Mouse (Mus musculus) forebrain, embryonic 10.5 days (tissue): Measurements from ENCODE around the gene Reck. TPM values are rescaled to one million over a fixed set of nuclear protein-coding genes. Genes with fewer than 3 reads are reported as not detected.

Source experiments
- DNase-seq: peaks from one replicate; pipeline ENCODE4 v3.0.0-alpha.2; 2017; ENCODE audit warnings: low spot score; ENCODE audit errors: extremely low spot score
- H3K27ac ChIP-seq: fragments of 300-500 bp; sonication (generic); 2 replicates; pipeline ENCODE4 v1.5.1; 2016; ENCODE audit warnings: mild to moderate bottlenecking
- H3K27me3 ChIP-seq: fragments of 300-500 bp; sonication (generic); 2 replicates; pipeline ENCODE4 v1.6.1; 2016; ENCODE audit warnings: mild to moderate bottlenecking; ENCODE audit not compliant: poor library complexity, severe bottlenecking
- H3K36me3 ChIP-seq: fragments of 300-500 bp; sonication (generic); replicated peaks from 2 replicates; pipeline ENCODE4 v1.6.1; 2016; ENCODE audit warnings: mild to moderate bottlenecking, moderate library complexity
- H3K4me1 ChIP-seq: fragments of 300-500 bp; sonication (generic); 2 replicates; pipeline ENCODE4 v1.6.1; 2016
- H3K4me3 ChIP-seq: fragments of 300-500 bp; sonication (generic); 2 replicates; pipeline ENCODE4 v1.5.1; 2016; ENCODE audit warnings: mild to moderate bottlenecking, moderate library complexity
- H3K9me3 ChIP-seq: fragments of 300-500 bp; sonication (generic); 2 replicates; pipeline ENCODE4 v1.6.1; 2016; ENCODE audit warnings: mild to moderate bottlenecking, moderate library complexity
- WGBS: fragments of 180-500 bp; shearing (Covaris S2); methylation state at CpG from one replicate; pipeline ENCODE4 v1.1.7; 2016; 5-methylcytosine and 5-hydroxymethylcytosine counted together
- polyA plus RNA-seq: library from polyadenylated mRNA; unstranded; fragments of >200 nt; fragmentation: Nextera tagmentation; extraction: Ambion mirVana; gene quantifications from 2 replicates; pipeline ENCODE4 v1.2.1, GENCODE M21; 2016

Gene Reck
- polyA plus RNA-seq, 1 experiment from 2014 or later, result 11.2 TPM

GRCm38 (mm10) chr4:43959523-43960179 is 84.3 kb downstream of the Reck start:
- peaks cover 71% of the 10 kb centered on the region for H3K27me3 ChIP-seq

GRCm38 (mm10) chr4:43960207-43960606 is 84.9 kb downstream of the Reck start:
- 89% methylated on average over 6 of the region's 6 CpGs for WGBS
- peaks cover 73% of the 10 kb centered on the region for H3K27me3 ChIP-seq
- H3K36me3 ChIP-seq, result no peaks in the 10 kb centered on the region
- DNase-seq, result no peak
- H3K4me3 ChIP-seq, result no peak overlapping the region
- H3K27ac ChIP-seq, result no peak overlapping the region
- no peaks in the 10 kb centered on the region for H3K9me3 ChIP-seq
- H3K4me1 ChIP-seq, result peaks cover 50% of the 10 kb centered on the region

More at GRCm38 (mm10) chr4:43959523-43960179, 84.3 kb downstream of the Reck start:
- DNase-seq, result no peak
- H3K27ac ChIP-seq, result no peak overlapping the region
- H3K9me3 ChIP-seq, result no peaks in the 10 kb centered on the region
- H3K36me3 ChIP-seq, result no peaks in the 10 kb centered on the region
- H3K4me3 ChIP-seq, result no peak overlapping the region
- peaks cover 44% of the 10 kb centered on the region for H3K4me1 ChIP-seq
- 74% methylated on average over 9 of the region's 9 CpGs for WGBS

- 39% methylated on average over 2 of the region's 2 CpGs for whole genome bisulfite sequencing
- peaks cover 72% of the 10 kb centered on the region for H3K27me3 ChIP-seq
- H3K36me3 ChIP-seq, result no peaks in the 10 kb centered on the region
- H3K27ac ChIP-seq, result peak overlapping the region; percentile 68; the same call in 1 of the 2 replicates
- no peaks in the 10 kb centered on the region for H3K9me3 ChIP-seq
- H3K4me1 ChIP-seq, result peaks cover 49% of the 10 kb centered on the region
- DNase-seq, result no peak
- no peak overlapping the region for H3K4me3 ChIP-seq
Observed at GRCm38 (mm10) chr4:43964326-43964833, 89.0 kb downstream of the Reck start.

DNA sequence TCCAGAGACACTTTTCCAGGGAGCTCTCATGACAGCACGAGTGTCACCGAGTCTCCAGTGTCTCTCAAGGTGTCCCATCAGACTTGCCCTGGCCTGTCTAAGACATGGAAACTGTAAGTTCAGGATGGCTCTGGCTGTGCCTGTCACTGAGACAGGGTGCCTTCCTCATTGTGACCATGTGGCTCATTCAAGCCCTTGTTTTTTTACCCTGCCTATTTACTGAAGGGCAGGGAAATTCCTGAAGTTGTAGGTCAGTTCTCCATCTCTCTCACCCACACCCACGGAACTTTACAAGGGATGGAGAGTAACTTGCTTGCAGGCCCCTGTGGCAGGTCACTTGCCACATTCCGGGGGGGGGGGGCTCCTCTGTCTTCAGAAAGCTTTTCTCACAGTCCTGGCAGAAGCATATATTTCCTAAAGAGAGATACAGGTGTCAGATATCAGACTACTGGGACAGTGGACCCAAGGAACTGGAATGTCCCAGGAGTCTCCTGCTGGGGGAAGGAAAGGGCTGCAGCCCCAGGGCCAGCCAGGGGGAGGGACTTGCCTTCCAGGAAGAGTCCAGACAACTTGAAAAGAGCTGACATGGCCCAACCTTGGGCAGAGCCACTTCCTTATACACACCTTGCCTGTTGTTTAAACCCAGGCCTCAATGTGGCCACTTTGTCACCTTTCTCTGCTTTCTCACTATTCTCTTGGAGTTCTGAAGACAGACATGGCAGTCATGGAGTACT is 89.8 kb downstream of the Reck start:
- 52% methylated on average over 4 of the region's 4 CpGs for WGBS
- no peaks in the 10 kb centered on the region for H3K36me3 ChIP-seq
- peaks cover 52% of the 10 kb centered on the region for H3K4me1 ChIP-seq
- DNase-seq, result no peak
- peaks cover 72% of the 10 kb centered on the region for H3K27me3 ChIP-seq
- no peak overlapping the region for H3K4me3 ChIP-seq
- peak overlapping the region; percentile 68; the same call in 1 of the 2 replicates for H3K27ac ChIP-seq
- no peaks in the 10 kb centered on the region for H3K9me3 ChIP-seq

DNA sequence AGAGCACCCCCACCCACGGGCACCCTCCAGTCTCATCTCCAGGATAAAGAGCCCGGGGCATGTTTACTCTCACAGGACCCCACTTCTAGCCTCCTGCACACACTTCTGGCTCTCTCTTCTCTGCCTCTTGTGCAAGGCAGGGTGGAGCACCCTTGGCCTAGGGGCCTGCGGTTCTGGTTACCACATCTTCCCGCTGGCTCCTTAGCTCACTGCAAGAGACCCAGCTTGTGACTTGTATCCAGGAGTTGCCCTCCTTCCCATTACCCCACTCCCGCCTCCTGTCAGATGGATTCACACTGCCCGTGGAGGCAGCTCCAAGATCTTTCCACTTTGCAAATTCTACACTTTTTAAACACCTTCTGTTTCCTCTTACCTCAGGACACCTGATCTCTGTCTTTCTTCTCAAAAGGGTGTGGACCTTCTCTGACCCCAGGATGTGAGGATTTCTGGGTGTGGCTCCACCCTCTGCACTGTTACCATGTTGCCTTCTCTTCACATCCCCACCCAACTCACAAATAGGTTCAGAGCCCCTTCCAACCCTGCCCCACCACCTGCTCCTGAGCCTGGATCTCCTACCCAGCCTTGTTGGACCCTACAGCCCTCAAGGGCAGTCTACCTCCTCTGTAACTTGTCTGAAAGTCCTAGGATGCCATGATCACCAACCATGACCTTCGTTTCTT is 90.7 kb downstream of the Reck start:
- Histone ChIP-seq H3K36me3 (0 out of 2 replicates have a peak, but pooled peaks cover 3% of the 10 kb centered on the region), H3K27ac (no peak overlapping the region), H3K4me1 (peaks cover 60% of the 10 kb centered on the region), H3K27me3 (peaks cover 72% of the 10 kb centered on the region), H3K9me3 (no peaks in the 10 kb centered on the region), H3K4me3 (no peak overlapping the region)
- 85% methylated on average over 7 of the region's 7 CpGs for WGBS
- no peak for DNase-seq

- DNase-seq, result no peak
Observed at GRCm38 (mm10) chr4:43968650-43969049, 93.3 kb downstream of the Reck start.

GRCm38 (mm10) chr4:43969373-43969772 is 94.0 kb downstream of the Reck start:
- peaks cover 74% of the 10 kb centered on the region for H3K4me1 ChIP-seq
- H3K27ac ChIP-seq, result peak overlapping the region; percentile 70
- 19% methylated on average over 4 of the region's 4 CpGs for WGBS
- H3K4me3 ChIP-seq, result no peak overlapping the region
- no peaks in the 10 kb centered on the region for H3K9me3 ChIP-seq
- H3K27me3 ChIP-seq, result peaks cover 54% of the 10 kb centered on the region
- 0 out of 2 replicates have a peak, but pooled peaks cover 3% of the 10 kb centered on the region for H3K36me3 ChIP-seq
- no peak for DNase-seq

More at GRCm38 (mm10) chr4:43968650-43969049, 93.3 kb downstream of the Reck start:
- H3K4me3 ChIP-seq, result no peak overlapping the region
- no peaks in the 10 kb centered on the region for H3K9me3 ChIP-seq
- peaks cover 79% of the 10 kb centered on the region for H3K4me1 ChIP-seq
- 0 out of 2 replicates have a peak, but pooled peaks cover 3% of the 10 kb centered on the region for H3K36me3 ChIP-seq
- peaks cover 55% of the 10 kb centered on the region for H3K27me3 ChIP-seq
- 53% methylated on average over 13 of the region's 13 CpGs for WGBS
- H3K27ac ChIP-seq, result 0 out of 2 replicates have a peak overlapping the region, but pooled peaks have one; percentile 15

DNA sequence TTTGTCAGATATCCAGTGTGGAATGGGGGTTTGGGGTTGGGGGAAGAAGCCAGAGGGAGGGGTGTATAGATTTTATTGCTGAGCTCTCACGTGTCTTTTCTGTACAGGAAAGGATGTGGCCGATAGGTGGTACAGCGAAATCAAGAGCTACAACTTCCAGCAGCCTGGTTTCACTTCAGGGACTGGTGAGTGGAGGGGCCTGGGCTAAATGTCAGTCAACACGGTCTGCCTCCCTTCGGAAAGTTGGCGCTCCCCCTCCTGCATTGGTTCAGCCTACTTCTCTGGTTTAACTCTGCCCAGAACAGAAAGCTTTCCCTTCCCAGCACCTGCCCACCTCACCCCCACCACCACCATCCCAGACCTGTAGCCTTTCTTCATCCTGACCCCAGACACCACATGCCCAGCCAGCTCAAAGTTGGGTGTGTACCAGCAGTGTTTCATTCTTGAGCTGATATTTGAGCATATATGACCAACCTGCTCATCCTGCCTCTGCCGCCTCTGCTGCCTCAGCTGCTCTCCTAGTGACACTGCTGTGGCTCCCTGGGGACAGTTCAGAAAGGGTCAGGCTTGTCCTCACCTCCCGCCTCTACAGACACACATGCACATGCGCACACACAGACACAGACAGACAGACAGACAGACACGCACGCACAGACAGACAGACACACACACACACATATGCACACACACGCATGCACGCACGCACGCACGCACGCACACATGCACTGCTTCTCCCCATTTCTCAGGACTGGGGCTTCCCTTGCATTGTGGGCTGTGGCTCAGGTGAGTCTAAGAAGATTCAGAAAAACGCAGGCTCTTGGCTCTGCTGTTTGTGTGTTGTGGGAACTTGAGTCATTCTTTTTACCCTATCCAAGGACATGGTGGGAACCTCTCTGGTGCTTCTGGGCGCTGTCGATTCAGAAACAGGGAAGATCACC is 95.3 kb downstream of the Reck start:
- no peak for DNase-seq
- 0 out of 2 replicates have a peak, but pooled peaks cover 3% of the 10 kb centered on the region for H3K36me3 ChIP-seq
- WGBS, result 86% methylated on average over 20 of the region's 20 CpGs
- H3K4me1 ChIP-seq, result peaks cover 61% of the 10 kb centered on the region
- no peaks in the 10 kb centered on the region for H3K9me3 ChIP-seq
- no peak overlapping the region for H3K4me3 ChIP-seq
- no peak overlapping the region for H3K27ac ChIP-seq
- peaks cover 48% of the 10 kb centered on the region for H3K27me3 ChIP-seq

- peak overlapping the region; percentile 28 for H3K4me3 ChIP-seq
- 73% methylated on average over 9 of the region's 9 CpGs for WGBS
- no peak for DNase-seq
- 0 out of 2 replicates have a peak, but pooled peaks cover 3% of the 10 kb centered on the region for H3K36me3 ChIP-seq
- peak overlapping the region; percentile 76 for H3K27ac ChIP-seq
- H3K27me3 ChIP-seq, result peaks cover 51% of the 10 kb centered on the region
- peaks cover 58% of the 10 kb centered on the region for H3K4me1 ChIP-seq
- no peaks in the 10 kb centered on the region for H3K9me3 ChIP-seq
Observed at GRCm38 (mm10) chr4:43971541-43972136, 96.3 kb downstream of the Reck start.

- WGBS, result 2% methylated on average over 8 of the region's 8 CpGs
Observed at GRCm38 (mm10) chr4:43972137-43972591, 96.8 kb downstream of the Reck start.

GRCm38 (mm10) chr4:43973526-43973981 is 98.2 kb downstream of the Reck start:
- Histone ChIP-seq H3K27me3 (peaks cover 54% of the 10 kb centered on the region), H3K36me3 (0 out of 2 replicates have a peak, but pooled peaks cover 3% of the 10 kb centered on the region), H3K27ac (no peak overlapping the region), H3K9me3 (no peaks in the 10 kb centered on the region), H3K4me3 (no peak overlapping the region), H3K4me1 (peaks cover 59% of the 10 kb centered on the region)
- WGBS, result 59% methylated on average over 4 of the region's 4 CpGs
- no peak for DNase-seq

More at GRCm38 (mm10) chr4:43972137-43972591, 96.8 kb downstream of the Reck start:
- peak overlapping the region; percentile 28 for H3K4me3 ChIP-seq
- 0 out of 2 replicates have a peak, but pooled peaks cover 3% of the 10 kb centered on the region for H3K36me3 ChIP-seq
- H3K27ac ChIP-seq, result peak overlapping the region; percentile 76
- H3K27me3 ChIP-seq, result peaks cover 54% of the 10 kb centered on the region
- H3K9me3 ChIP-seq, result no peaks in the 10 kb centered on the region
- DNase-seq, result peak; percentile 70
- H3K4me1 ChIP-seq, result peaks cover 61% of the 10 kb centered on the region
